Mouse (Mus musculus): ENCODE data around the gene Wfdc1. TPM values are rescaled to one million over a fixed set of nuclear protein-coding genes. Genes with fewer than 3 reads are reported as not detected.

Gene Wfdc1
- 4.6 and 7.1 TPM in 2 replicates for polyA plus RNA-seq (2015; fragmentation: Nextera tagmentation; extraction: Ambion mirVana)

- H3K4me2 ChIP-seq, result no peak within 1 kb of the TSS
- H3K9ac ChIP-seq, result no peak within 1 kb of the TSS
- no peaks in the 10 kb centered on the region for H3K27me3 ChIP-seq (replicated peaks)
- no peaks in the 10 kb centered on the region for H3K9me3 ChIP-seq
- H3K4me1 ChIP-seq, result peaks cover 6% of the 10 kb centered on the region; the same call in 1 of the 2 replicates
- no peak within 1 kb of the TSS for H3K27ac ChIP-seq
- no peak for ATAC-seq (replicated peaks)
- H3K36me3 ChIP-seq (replicated peaks), result no peaks in the 10 kb centered on the region
- 19% methylated on average over 14 of the region's 14 CpGs for WGBS
- no peak within 1 kb of the TSS for H3K4me3 ChIP-seq
Observed at GRCm38 (mm10) chr8:119666219-119666951, at the start of gene Wfdc1. Wfdc1 (plus strand) TSS chr8:119666365.

DNA sequence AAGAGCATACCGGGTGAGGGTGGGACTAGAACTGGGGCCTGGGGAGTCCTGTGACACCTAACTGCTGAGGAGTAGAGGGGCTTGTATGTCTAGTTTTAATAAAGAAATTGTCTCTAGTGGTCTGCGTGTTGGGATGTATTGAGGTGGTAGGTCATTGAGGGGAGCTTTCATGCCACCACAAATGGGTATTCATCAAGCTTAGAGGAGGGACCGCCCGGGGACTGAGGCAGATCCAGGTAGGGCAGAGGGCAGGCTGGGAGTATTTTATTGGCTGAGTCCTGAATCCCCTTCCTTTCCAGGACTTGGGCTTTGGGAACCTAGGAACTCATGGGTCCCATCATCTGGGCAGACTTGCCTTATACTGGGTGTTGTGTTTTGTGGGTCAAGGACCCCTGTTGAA lies 49.4 kb upstream of the Wfdc1 start:
- Histone ChIP-seq H3K4me1 (no peaks in the 10 kb centered on the region), H3K9me3 (no peaks in the 10 kb centered on the region), H3K27ac (no peak overlapping the region), H3K27me3 (replicated peaks) (no peaks in the 10 kb centered on the region), H3K4me2 (no peak overlapping the region), H3K36me3 (replicated peaks) (no peaks in the 10 kb centered on the region), H3K9ac (no peak overlapping the region), H3K4me3 (no peak overlapping the region)
- WGBS, result 91% methylated on average over 4 of the region's 4 CpGs
- ATAC-seq (replicated peaks), result no peak

DNA sequence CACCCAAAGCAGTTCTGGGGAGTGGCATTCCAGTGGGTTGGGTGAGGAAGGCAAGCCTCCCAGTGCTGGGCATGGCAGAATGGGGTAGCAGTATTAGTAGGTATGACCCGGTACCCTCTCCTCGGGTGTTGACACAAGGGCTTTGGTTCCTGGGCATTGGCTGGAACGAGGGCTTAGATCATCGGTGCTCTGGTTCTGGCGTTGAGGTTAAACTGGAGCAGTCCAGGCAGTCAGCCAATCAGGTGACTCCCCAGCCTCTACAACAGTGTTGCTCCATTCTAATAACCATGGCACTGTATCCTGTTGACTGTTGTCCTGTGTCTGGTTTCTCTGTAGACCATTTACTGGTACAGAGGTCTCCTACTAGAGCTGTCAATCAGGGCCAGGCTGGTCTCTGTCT lies 48.6 kb upstream of the Wfdc1 start:
- H3K36me3 ChIP-seq (replicated peaks), result no peaks in the 10 kb centered on the region
- H3K4me1 ChIP-seq, result no peaks in the 10 kb centered on the region
- no peak for ATAC-seq (replicated peaks)
- H3K27ac ChIP-seq, result no peak overlapping the region
- no peaks in the 10 kb centered on the region for H3K9me3 ChIP-seq
- H3K9ac ChIP-seq, result no peak overlapping the region
- H3K27me3 ChIP-seq (replicated peaks), result no peaks in the 10 kb centered on the region
- H3K4me3 ChIP-seq, result no peak overlapping the region
- no peak overlapping the region for H3K4me2 ChIP-seq
- WGBS, result 90% methylated on average over 5 of the region's 5 CpGs

- no peak overlapping the region for H3K9ac ChIP-seq
- H3K27ac ChIP-seq, result no peak overlapping the region
- 75% methylated on average over 5 of the region's 5 CpGs for WGBS
- H3K4me3 ChIP-seq, result no peak overlapping the region
- no peaks in the 10 kb centered on the region for H3K36me3 ChIP-seq (replicated peaks)
- H3K9me3 ChIP-seq, result no peaks in the 10 kb centered on the region
- no peak overlapping the region for H3K4me2 ChIP-seq
- H3K4me1 ChIP-seq, result no peaks in the 10 kb centered on the region
- no peaks in the 10 kb centered on the region for H3K27me3 ChIP-seq (replicated peaks)
- no peak for ATAC-seq (replicated peaks)
Observed at GRCm38 (mm10) chr8:119618887-119619286, 47.3 kb upstream of the Wfdc1 start.

DNA sequence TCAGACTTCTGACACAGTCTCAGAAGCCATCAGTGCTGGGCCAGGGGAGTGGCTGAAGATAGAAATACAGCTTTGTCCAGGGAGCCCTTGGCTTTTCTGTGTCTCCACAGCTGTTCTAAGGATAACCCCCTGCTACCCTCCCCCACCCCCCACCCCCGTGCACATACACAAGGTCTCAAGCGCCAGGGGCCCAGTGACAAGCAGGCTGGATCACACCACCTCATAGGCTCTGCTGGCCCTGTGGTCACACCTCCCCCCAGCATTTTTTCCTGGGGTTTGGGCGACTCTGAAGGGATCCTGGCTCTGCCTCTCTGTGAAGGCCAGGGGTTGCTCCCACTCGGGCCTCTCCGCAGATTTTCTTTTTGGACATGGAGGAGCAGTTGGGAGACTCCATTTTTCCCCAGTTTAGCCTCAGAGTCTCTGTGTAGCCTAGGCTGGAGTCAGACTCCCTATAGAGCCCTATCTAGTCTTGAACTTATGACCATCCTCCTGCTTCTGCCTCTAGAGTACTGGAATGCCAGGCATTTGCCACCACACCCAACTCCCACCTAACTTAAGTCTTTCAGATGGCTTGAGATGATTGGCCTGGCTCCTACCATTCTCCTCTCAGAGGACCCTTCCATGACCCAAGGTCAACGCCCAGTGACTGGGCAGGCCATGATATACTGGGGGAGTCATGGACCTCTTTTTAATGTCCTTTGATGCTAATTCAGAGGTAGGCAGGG lies 45.9 kb upstream of the Wfdc1 start:
- WGBS, result 69% methylated on average over 6 of the region's 6 CpGs
- no peak for ATAC-seq (replicated peaks)
- no peak overlapping the region for H3K27ac ChIP-seq
- no peaks in the 10 kb centered on the region for H3K9me3 ChIP-seq
- H3K36me3 ChIP-seq (replicated peaks), result no peaks in the 10 kb centered on the region
- no peaks in the 10 kb centered on the region for H3K4me1 ChIP-seq
- no peak overlapping the region for H3K4me3 ChIP-seq
- no peaks in the 10 kb centered on the region for H3K27me3 ChIP-seq (replicated peaks)
- H3K4me2 ChIP-seq, result no peak overlapping the region
- no peak overlapping the region for H3K9ac ChIP-seq

- no peak for ATAC-seq (replicated peaks)
- 90% methylated on average over 14 of the region's 14 CpGs for WGBS
- Histone ChIP-seq H3K9me3 (no peaks in the 10 kb centered on the region), H3K27me3 (replicated peaks) (no peaks in the 10 kb centered on the region), H3K27ac (no peak overlapping the region), H3K4me1 (no peaks in the 10 kb centered on the region), H3K4me3 (no peak overlapping the region), H3K9ac (no peak overlapping the region), H3K4me2 (no peak overlapping the region), H3K36me3 (replicated peaks) (no peaks in the 10 kb centered on the region)
Observed at GRCm38 (mm10) chr8:119620848-119621465, 45.2 kb upstream of the Wfdc1 start.

DNA sequence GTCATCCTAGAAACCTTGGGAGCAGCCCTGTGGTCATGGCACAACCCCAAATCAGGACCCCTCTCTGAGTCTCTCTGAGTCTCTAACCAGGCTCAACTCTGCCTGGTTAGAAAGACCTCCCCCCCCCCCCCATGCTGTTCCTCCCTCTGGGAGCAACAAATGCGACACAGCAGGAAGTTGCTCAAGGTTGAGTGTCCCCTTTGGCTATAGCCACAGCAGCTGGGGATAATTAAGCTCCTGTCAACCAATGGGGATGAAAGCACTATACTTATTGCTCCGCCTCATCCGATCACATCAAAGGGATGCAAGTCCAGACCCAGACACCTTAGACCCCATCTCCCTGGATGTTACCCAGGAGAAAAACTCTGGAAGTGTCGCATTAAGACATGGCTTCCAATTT lies 43.6 kb upstream of the Wfdc1 start:
- no peak overlapping the region for H3K4me2 ChIP-seq
- no peak for ATAC-seq (replicated peaks)
- no peak overlapping the region for H3K4me3 ChIP-seq
- no peaks in the 10 kb centered on the region for H3K27me3 ChIP-seq (replicated peaks)
- H3K4me1 ChIP-seq, result no peaks in the 10 kb centered on the region
- WGBS, result 54% methylated on average over 4 of the region's 4 CpGs
- H3K36me3 ChIP-seq (replicated peaks), result no peaks in the 10 kb centered on the region
- no peak overlapping the region for H3K9ac ChIP-seq
- H3K9me3 ChIP-seq, result no peaks in the 10 kb centered on the region
- H3K27ac ChIP-seq, result no peak overlapping the region

GRCm38 (mm10) chr8:119623061-119623460 lies 43.1 kb upstream of the Wfdc1 start:
- WGBS, result 84% methylated on average over 8 of the region's 8 CpGs
- no peaks in the 10 kb centered on the region for H3K36me3 ChIP-seq (replicated peaks)
- no peak for ATAC-seq (replicated peaks)
- H3K4me3 ChIP-seq, result no peak overlapping the region
- H3K9me3 ChIP-seq, result no peaks in the 10 kb centered on the region
- no peaks in the 10 kb centered on the region for H3K27me3 ChIP-seq (replicated peaks)
- H3K4me1 ChIP-seq, result no peaks in the 10 kb centered on the region
- H3K9ac ChIP-seq, result no peak overlapping the region
- no peak overlapping the region for H3K4me2 ChIP-seq
- H3K27ac ChIP-seq, result no peak overlapping the region

DNA sequence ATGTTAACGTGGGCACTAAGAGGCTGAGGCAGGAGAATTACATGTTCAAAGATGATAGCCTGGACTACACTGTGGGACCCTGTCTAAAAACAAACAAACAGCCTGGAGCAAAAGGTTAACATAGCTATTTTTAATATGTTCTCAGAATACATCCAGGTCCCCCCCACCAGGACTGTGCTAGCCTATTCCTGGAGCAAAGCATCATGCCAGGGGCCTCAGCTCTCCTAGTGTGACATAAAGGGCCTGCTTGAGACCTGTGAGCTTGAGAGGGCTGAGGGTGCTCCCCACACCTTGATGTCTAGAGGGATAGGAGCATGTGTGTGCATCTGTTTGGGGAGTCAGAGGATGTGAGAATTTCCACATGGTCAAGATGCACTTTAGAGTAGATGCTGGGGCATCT lies 42.4 kb upstream of the Wfdc1 start:
- Histone ChIP-seq H3K36me3 (replicated peaks) (no peaks in the 10 kb centered on the region), H3K4me3 (no peak overlapping the region), H3K27ac (no peak overlapping the region), H3K9ac (no peak overlapping the region), H3K27me3 (replicated peaks) (no peaks in the 10 kb centered on the region), H3K4me1 (no peaks in the 10 kb centered on the region), H3K4me2 (no peak overlapping the region), H3K9me3 (no peaks in the 10 kb centered on the region)
- 88% methylated on average over 1 of the region's 1 CpGs for WGBS
- no peak for ATAC-seq (replicated peaks)

GRCm38 (mm10) chr8:119624916-119625315 lies 41.2 kb upstream of the Wfdc1 start:
- WGBS, result 88% methylated on average over 7 of the region's 7 CpGs
- Histone ChIP-seq H3K4me3 (no peak overlapping the region), H3K36me3 (replicated peaks) (no peaks in the 10 kb centered on the region), H3K4me2 (no peak overlapping the region), H3K27ac (no peak overlapping the region), H3K4me1 (no peaks in the 10 kb centered on the region), H3K9ac (no peak overlapping the region), H3K9me3 (no peaks in the 10 kb centered on the region), H3K27me3 (replicated peaks) (no peaks in the 10 kb centered on the region)
- no peak for ATAC-seq (replicated peaks)

DNA sequence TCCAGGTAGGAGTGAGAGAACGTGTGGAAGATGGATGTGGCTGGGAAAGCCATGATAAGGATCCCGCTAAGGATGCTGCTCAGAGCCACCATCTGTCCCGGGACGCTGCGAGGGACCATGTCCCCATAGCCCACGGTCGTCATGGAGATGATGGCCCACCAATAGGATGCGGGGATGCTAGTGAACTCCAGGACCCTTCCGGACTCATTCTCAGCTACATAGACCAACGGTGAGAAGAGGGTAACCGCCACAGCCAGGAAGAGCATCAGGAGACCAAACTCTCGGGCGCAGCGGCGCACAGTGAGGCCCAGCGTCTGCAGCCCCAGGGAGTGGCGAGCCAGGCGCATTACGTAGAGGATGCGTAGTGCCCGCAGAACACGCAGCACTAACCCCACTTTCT lies 40.4 kb upstream of the Wfdc1 start:
- Histone ChIP-seq H3K9ac (no peak overlapping the region), H3K36me3 (replicated peaks) (no peaks in the 10 kb centered on the region), H3K9me3 (no peaks in the 10 kb centered on the region), H3K4me3 (no peak overlapping the region), H3K4me1 (peaks cover under 1% of the 10 kb centered on the region; the same call in 1 of the 2 replicates), H3K27me3 (replicated peaks) (no peaks in the 10 kb centered on the region), H3K4me2 (no peak overlapping the region), H3K27ac (no peak overlapping the region)
- no peak for ATAC-seq (replicated peaks)
- WGBS, result 79% methylated on average over 22 of the region's 22 CpGs

GRCm38 (mm10) chr8:119627199-119627598 lies 39.0 kb upstream of the Wfdc1 start:
- Histone ChIP-seq H3K9me3 (no peaks in the 10 kb centered on the region), H3K4me2 (no peak overlapping the region), H3K4me3 (no peak overlapping the region), H3K27ac (no peak overlapping the region), H3K27me3 (replicated peaks) (no peaks in the 10 kb centered on the region), H3K4me1 (peaks cover 6% of the 10 kb centered on the region; the same call in 1 of the 2 replicates), H3K9ac (no peak overlapping the region), H3K36me3 (replicated peaks) (no peaks in the 10 kb centered on the region)
- 81% methylated on average over 7 of the region's 7 CpGs for WGBS
- ATAC-seq (replicated peaks), result no peak
